Mouse (Mus musculus) embryonic facial prominence, embryonic 14.5 days (tissue): ENCODE data around the gene P3h2. TPM values are rescaled to one million over a fixed set of nuclear protein-coding genes. Genes with fewer than 3 reads are reported as not detected.
A peak's percentile ranks its signal among the peaks of the same experiment; 100 is the strongest.

ENCODE experiments used
- ATAC-seq: fragments of 200-750 bp; cut with Nextera tagmentation; 2 replicates; pipeline ENCODE4 v1.8.0; 2017; ENCODE audit warnings: low read depth, moderate number of reproducible peaks, moderate TSS enrichment
- DNase-seq: peaks from one replicate; pipeline ENCODE4 v3.0.0-alpha.2; 2015; ENCODE audit warnings: low spot score
- H3K27ac ChIP-seq: fragments of 300-500 bp; sonication (generic); replicated peaks from 2 replicates; pipeline ENCODE4 v1.5.1; 2014; ENCODE audit warnings: low read depth, mild to moderate bottlenecking, low read length, moderate library complexity
- H3K27me3 ChIP-seq: fragments of 300-500 bp; sonication (generic); replicated peaks from 2 replicates; pipeline ENCODE4 v1.6.1; 2014; ENCODE audit warnings: low read length; ENCODE audit not compliant: control insufficient read depth, insufficient read depth
- H3K36me3 ChIP-seq: fragments of 300-500 bp; sonication (generic); 2 replicates; pipeline ENCODE4 v1.6.1; 2014; ENCODE audit warnings: low read length, mixed read lengths; ENCODE audit not compliant: control insufficient read depth, insufficient read depth
- H3K4me1 ChIP-seq: fragments of 300-500 bp; sonication (generic); 2 replicates; pipeline ENCODE4 v1.6.1; 2014; ENCODE audit warnings: antibody characterized with exemption, low read length; ENCODE audit not compliant: control insufficient read depth, insufficient read depth
- H3K4me2 ChIP-seq: fragments of 300-500 bp; sonication (generic); 2 replicates; pipeline ENCODE4 v1.6.1; 2014; ENCODE audit warnings: low read depth, mild to moderate bottlenecking, low read length, moderate library complexity, mixed read lengths
- H3K4me3 ChIP-seq: fragments of 300-500 bp; sonication (generic); 2 replicates; pipeline ENCODE4 v1.5.1; 2014; ENCODE audit warnings: low read depth, mild to moderate bottlenecking, low read length
- H3K9ac ChIP-seq: fragments of 300-500 bp; sonication (generic); 2 replicates; pipeline ENCODE4 v1.6.1; 2014; ENCODE audit warnings: low read depth, mild to moderate bottlenecking, low read length, moderate library complexity, mixed read lengths
- H3K9me3 ChIP-seq: fragments of 300-500 bp; sonication (generic); 2 replicates; pipeline ENCODE4 v1.6.1; 2016; ENCODE audit warnings: low read length; ENCODE audit not compliant: control insufficient read depth
- WGBS: fragments of 180-500 bp; shearing (Covaris S2); extraction: QIAGEN DNeasy Blood & Tissue Kit; methylation state at CpG from one replicate; pipeline ENCODE4 v1.1.7; 2014; 5-methylcytosine and 5-hydroxymethylcytosine counted together
- polyA plus RNA-seq: library from polyadenylated mRNA; unstranded; fragments of >200 nt; fragmentation: Nextera tagmentation; extraction: Ambion mirVana; gene quantifications from 2 replicates; pipeline ENCODE4 v1.2.1, GENCODE M21; 2014

The P3h2 gene
- polyA plus RNA-seq, 1 experiment from 2014 or later = 10.3 TPM

GRCm38 (mm10) chr16:26102856-26103255 lies 2.7 kb downstream of the P3h2 start:
- Histone ChIP-seq H3K4me3 (no peak overlapping the region), H3K9ac (no peak overlapping the region), H3K4me2 (peak overlapping the region; percentile 90), H3K4me1 (peaks cover 19% of the 10 kb centered on the region; the same call in 1 of the 2 replicates), H3K27me3 (no peaks in the 10 kb centered on the region), H3K36me3 (no peaks in the 10 kb centered on the region), H3K9me3 (no peaks in the 10 kb centered on the region), H3K27ac (no peak overlapping the region)
- ATAC-seq = no peak
- DNase-seq = no peak
- WGBS = 73% methylated on average over 2 of the region's 2 CpGs

- no peak for ATAC-seq
- no peaks in the 10 kb centered on the region for H3K9me3 ChIP-seq
- H3K36me3 ChIP-seq = no peaks in the 10 kb centered on the region
- H3K4me3 ChIP-seq = no peak overlapping the region
- no peaks in the 10 kb centered on the region for H3K27me3 ChIP-seq
- no peak overlapping the region for H3K27ac ChIP-seq
- peak; percentile 67 for DNase-seq
- peaks cover 17% of the 10 kb centered on the region for H3K4me1 ChIP-seq
- WGBS = 31% methylated on average over 4 of the region's 4 CpGs
- H3K9ac ChIP-seq = no peak overlapping the region
- no peak overlapping the region for H3K4me2 ChIP-seq
Observed at GRCm38 (mm10) chr16:26100167-26100566, 5.4 kb downstream of the P3h2 start.

- Histone ChIP-seq H3K4me1 (peaks cover 6% of the 10 kb centered on the region; the same call in 1 of the 2 replicates), H3K27ac (no peak overlapping the region), H3K9ac (no peak overlapping the region; the same call in 1 of the 2 replicates), H3K27me3 (no peaks in the 10 kb centered on the region), H3K36me3 (no peaks in the 10 kb centered on the region), H3K4me2 (no peak overlapping the region), H3K4me3 (no peak overlapping the region), H3K9me3 (0 out of 2 replicates have a peak, but pooled peaks cover under 1% of the 10 kb centered on the region)
- peak; percentile 31 for DNase-seq
- WGBS = 67% methylated on average over 7 of the region's 7 CpGs
- ATAC-seq = no peak
Observed at GRCm38 (mm10) chr16:26095696-26096284, 9.8 kb downstream of the P3h2 start.

- Histone ChIP-seq H3K27ac (no peak overlapping the region), H3K4me1 (no peaks in the 10 kb centered on the region; the same call in 1 of the 2 replicates), H3K4me2 (no peak overlapping the region), H3K9me3 (0 out of 2 replicates have a peak, but pooled peaks cover 8% of the 10 kb centered on the region), H3K9ac (no peak overlapping the region), H3K4me3 (no peak overlapping the region), H3K36me3 (no peaks in the 10 kb centered on the region), H3K27me3 (no peaks in the 10 kb centered on the region)
- DNase-seq (no peak), ATAC-seq (no peak)
- 69% methylated on average over 4 of the region's 4 CpGs for WGBS
Observed at GRCm38 (mm10) chr16:26093888-26094287, 11.7 kb downstream of the P3h2 start.

GRCm38 (mm10) chr16:26088976-26089375 lies 16.6 kb downstream of the P3h2 start:
- H3K27me3 ChIP-seq = no peaks in the 10 kb centered on the region
- 84% methylated on average over 5 of the region's 5 CpGs for WGBS
- no peak overlapping the region for H3K4me3 ChIP-seq
- H3K9me3 ChIP-seq = 0 out of 2 replicates have a peak, but pooled peaks cover 8% of the 10 kb centered on the region
- no peak overlapping the region for H3K9ac ChIP-seq
- no peak overlapping the region for H3K27ac ChIP-seq
- DNase-seq = no peak
- H3K36me3 ChIP-seq = no peaks in the 10 kb centered on the region
- ATAC-seq = no peak
- H3K4me1 ChIP-seq = no peaks in the 10 kb centered on the region
- H3K4me2 ChIP-seq = no peak overlapping the region

GRCm38 (mm10) chr16:26088240-26088639 lies 17.3 kb downstream of the P3h2 start:
- H3K4me1 ChIP-seq = peaks cover under 1% of the 10 kb centered on the region

GRCm38 (mm10) chr16:26086955-26087354 lies 18.6 kb downstream of the P3h2 start:
- H3K4me2 ChIP-seq = no peak overlapping the region
- ATAC-seq = no peak
- H3K4me3 ChIP-seq = no peak overlapping the region
- peaks cover 8% of the 10 kb centered on the region for H3K4me1 ChIP-seq
- H3K27ac ChIP-seq = no peak overlapping the region
- 0 out of 2 replicates have a peak, but pooled peaks cover 8% of the 10 kb centered on the region for H3K9me3 ChIP-seq
- whole genome bisulfite sequencing = 92% methylated on average over 1 of the region's 1 CpGs
- DNase-seq = no peak
- no peaks in the 10 kb centered on the region for H3K27me3 ChIP-seq
- no peak overlapping the region for H3K9ac ChIP-seq
- H3K36me3 ChIP-seq = no peaks in the 10 kb centered on the region

More at GRCm38 (mm10) chr16:26088240-26088639, 17.3 kb downstream of the P3h2 start:
- H3K4me3 ChIP-seq = no peak overlapping the region
- no peaks in the 10 kb centered on the region for H3K36me3 ChIP-seq
- H3K27me3 ChIP-seq = no peaks in the 10 kb centered on the region
- DNase-seq = no peak
- H3K4me2 ChIP-seq = no peak overlapping the region
- 73% methylated on average over 1 of the region's 1 CpGs for WGBS
- no peak for ATAC-seq
- H3K27ac ChIP-seq = no peak overlapping the region
- no peak overlapping the region for H3K9ac ChIP-seq
- H3K9me3 ChIP-seq = 0 out of 2 replicates have a peak, but pooled peaks cover 8% of the 10 kb centered on the region

GRCm38 (mm10) chr16:26085160-26085559 lies 20.4 kb downstream of the P3h2 start:
- Histone ChIP-seq H3K9ac (no peak overlapping the region), H3K9me3 (0 out of 2 replicates have a peak, but pooled peaks cover 1% of the 10 kb centered on the region), H3K4me1 (peaks cover 8% of the 10 kb centered on the region), H3K36me3 (no peaks in the 10 kb centered on the region), H3K27me3 (no peaks in the 10 kb centered on the region), H3K27ac (no peak overlapping the region), H3K4me3 (no peak overlapping the region), H3K4me2 (no peak overlapping the region)
- 37% methylated on average over 2 of the region's 2 CpGs for WGBS
- no peak for ATAC-seq
- DNase-seq = no peak

GRCm38 (mm10) chr16:26082831-26083230 lies 22.8 kb downstream of the P3h2 start:
- no peaks in the 10 kb centered on the region for H3K9me3 ChIP-seq
- no peaks in the 10 kb centered on the region for H3K36me3 ChIP-seq
- 77% methylated on average over 1 of the region's 1 CpGs for WGBS
- H3K4me3 ChIP-seq = no peak overlapping the region
- DNase-seq = peak; percentile 21
- no peak overlapping the region for H3K9ac ChIP-seq
- no peak overlapping the region for H3K4me2 ChIP-seq
- H3K4me1 ChIP-seq = peaks cover 19% of the 10 kb centered on the region
- no peak overlapping the region for H3K27ac ChIP-seq
- no peak for ATAC-seq
- H3K27me3 ChIP-seq = no peaks in the 10 kb centered on the region
